Mouse (Mus musculus) yolk sac, embryonic 10.5 days (tissue): ENCODE measurements around the gene Tarbp1.
A peak's percentile ranks its signal among the peaks of the same experiment; 100 is the strongest.
"Not testable (repeated sequence)": the region's sequence is repeated elsewhere in the genome, so short reads cannot be mapped to it uniquely, and the experiment has no call there.

Experiments used
- DNase-seq: peaks from one replicate; pipeline ENCODE4 v3.0.0-alpha.2; 2017; ENCODE audit warnings: low spot score

Gene Tarbp1

DNA sequence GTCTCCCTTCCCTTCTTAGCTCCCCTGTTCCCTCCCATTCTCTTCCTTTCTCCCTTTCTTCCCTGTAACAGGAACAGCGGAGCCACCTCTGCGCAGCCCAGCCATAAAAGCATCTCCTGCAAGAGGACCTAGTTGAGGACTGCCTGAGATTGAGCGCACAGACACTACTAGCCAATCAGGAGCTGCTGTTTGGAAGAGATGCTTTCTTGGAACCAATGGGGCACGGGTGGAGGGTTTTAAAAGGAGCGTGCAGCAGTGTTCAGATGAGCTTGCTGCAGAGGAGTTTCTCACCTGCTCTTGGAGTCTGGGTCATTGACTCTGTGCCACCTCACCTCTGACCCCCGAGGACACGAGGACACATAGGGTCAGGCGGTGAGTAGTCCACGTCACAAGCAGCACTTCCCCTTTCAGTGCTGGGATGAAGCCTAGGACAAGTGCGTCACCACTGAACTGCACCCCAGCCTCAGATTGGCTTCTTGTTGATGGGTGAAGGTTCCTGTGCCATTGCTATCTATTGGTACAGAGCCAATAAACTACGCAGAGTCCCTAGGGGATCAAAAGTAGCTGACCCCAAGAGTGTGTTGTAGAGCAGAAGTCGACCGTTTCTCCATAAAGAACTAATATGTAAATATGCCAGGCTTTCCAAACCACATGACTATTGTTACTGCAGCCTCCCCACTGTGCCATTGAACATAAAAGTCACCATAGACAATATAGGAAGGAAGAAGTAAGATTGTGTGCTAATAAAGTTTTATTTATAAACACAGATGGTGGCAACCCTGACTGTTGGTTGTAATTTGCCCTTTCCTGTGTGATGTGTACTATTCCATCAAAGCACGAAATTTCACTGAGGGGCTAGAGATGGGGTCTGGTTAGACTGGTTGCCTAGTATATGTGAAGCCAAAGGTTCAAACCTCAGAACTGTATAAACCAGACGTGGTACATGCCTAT, 19.6 kb upstream of the Tarbp1 start:
- DNase-seq = no peak

DNA sequence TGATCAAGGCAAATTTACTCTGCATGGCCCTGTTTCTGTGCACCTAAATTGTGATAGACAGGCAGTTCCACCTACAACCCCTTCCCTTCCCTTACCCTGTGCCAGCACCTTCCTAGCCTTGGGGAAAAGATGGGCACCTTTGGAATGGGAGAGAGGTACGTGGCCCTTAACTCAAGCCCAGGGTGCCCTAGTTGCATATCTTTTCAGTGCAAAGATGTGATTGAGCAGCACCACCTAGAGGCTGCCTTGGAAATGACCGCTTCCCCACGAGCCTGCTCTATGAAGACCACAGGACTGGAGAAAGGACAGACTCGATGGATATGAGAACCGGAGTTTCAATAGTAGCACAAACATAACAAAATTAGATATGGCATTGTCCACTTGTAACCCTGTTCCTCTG, 8.1 kb upstream of the Tarbp1 start:
- DNase-seq = peak; percentile 47

DNA sequence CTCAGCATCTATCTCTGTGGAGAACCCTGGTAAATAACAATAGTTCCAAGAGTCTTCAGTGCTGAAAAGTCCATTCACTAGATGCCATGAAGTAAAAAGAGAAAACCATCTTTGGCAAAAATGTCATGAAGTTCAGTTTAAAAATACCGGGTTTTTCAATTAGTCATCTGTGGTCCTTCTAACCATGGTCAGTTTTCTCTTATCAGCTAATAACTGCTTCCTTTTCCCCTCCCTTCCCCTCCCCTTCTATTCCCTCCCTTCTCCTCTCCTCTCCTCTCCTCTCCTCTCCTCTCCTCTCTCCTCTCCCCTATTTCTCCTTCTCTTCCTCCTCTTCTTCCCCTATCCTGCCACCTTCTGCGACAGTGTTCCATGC, 7.5 kb upstream of the Tarbp1 start:
- no peak for DNase-seq

DNA sequence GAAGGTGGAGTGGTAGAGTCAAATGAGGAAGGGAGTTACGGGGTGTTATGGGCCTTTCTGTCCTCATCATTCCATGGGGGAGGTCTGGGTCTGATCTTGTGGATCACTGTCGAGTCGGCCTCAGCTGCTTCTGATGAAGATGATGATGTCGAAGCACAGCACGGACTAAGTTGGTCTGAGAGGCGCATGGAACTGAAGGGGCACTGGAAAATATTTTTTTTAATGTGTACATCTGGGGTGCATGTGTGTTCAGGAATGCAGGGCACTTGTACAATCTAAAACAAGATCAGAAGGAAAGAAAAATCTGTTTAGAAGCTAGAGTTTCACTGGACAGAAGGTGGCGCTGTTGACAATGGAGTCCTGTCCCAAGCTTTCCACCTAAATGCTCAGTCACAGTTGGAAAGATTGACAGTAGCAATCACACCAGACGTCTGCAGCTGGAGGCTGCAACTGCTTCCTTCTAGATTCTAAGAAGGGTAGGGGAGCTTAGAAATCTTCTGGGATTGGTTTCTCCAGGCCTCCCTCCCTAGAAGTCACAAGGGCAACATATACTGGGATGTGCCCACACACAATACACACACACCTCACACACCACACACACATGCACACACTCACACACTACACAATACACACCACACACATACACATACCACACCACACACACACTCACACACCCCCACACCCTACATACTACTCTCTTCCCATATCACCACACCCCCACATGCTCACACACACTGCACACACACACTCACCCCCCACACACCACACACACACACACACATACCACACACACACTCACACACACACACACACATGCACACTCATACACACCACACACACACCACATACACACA, 6.9 kb upstream of the Tarbp1 start:
- DNase-seq = no peak

- no peak for DNase-seq
These were observed 5.5 kb upstream of the Tarbp1 start for GRCm38 (mm10) chr8:126480366-126480765.

DNA sequence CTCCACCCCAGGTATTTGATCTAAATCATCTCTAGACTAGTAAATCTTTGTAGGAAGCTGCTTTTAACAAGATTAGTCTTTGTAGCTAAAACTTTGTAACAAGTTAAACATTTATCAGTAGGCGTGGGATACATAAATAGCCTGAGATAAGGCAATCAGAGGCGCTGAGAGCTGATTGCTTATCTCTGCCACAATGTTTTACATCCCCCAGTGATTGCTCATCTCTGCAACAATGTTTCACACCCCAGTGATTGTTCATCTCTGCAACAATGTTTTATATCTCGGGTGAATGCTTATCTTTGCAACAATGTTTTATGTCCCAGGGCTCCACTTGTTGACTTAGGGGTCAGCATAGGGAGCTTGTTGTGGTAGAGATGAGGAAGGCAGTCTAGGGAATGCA, 3.8 kb upstream of the Tarbp1 start:
- DNase-seq = peak; percentile 27

DNA sequence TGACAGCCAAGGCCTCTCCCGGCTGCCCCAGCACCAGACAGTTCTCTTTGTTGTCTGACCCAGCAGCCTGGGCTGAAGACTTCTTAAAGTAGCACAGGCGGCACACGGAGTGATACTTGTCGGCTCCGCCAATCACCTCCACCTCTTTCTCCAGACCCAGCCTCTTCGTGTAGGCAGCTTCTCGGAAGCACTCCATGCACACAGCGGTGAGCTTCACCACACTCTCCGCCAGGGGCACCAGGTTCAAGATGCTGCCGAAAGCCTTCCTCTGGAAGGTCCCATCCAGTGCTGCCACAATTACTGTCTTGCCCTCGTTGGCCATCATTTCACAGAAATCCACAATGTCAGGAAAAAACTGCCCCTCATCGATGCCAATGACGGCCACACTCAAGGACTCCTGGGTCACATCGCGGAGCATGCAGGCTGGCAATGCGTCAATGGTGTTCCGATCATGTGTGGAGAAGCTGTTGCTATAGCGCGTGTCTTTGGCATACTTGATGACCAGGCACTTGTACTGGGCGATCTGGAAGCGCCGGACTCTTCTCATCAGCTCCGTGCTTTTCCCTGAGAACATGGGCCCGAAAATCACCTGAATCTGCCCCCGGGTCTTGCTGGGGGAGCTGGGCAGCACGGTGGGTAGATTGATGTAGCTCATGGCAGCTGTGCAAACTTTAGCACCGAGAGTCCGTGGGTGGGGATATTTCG, 1.4 kb upstream of the Tarbp1 start:
- DNase-seq = not testable (repeated sequence)

DNA sequence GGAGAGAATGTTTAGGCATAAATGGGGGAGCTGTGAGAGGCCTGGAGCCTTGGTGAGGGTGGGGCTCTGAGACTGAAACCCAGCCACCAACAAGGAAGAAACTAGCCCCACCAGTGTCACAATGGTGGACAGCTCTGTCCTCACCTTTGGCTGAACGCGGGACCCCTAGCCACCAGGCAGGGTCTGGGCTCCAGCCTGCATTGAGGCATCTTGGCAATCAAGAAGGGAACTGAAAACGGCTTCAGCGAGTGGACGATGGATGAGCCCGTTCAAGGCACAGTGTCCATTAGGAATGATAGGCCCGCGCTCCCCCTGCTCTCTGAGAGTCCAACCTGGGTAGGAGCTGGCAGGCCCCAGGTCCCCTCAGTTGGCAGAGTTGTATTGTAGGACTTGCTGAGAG, 873 bp upstream of the Tarbp1 start:
- not testable (repeated sequence) for DNase-seq

- DNase-seq = no peak
These were observed 1.0 kb downstream of the Tarbp1 start for GRCm38 (mm10) chr8:126473802-126474298.

DNA sequence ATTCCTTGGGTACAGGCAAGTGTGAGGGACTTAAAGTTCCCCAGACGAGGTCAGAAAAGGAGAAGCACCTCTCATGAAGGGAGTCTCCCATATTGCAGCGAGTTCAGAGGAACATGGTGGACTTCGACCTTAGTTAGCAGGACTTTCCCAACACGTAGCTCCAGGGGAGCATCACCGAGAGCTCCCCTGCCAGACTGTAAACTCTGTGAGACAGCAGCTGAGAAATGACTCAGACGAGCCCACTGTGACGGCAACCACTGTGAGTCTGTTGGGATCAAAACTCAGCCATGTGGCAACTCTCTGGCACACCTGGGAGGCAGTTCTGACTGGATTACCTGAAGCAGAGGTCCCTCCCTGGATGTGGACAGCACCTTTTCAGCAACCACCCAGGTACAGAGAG, 10.8 kb downstream of the Tarbp1 start:
- DNase-seq = no peak

GRCm38 (mm10) chr8:126461735-126462134, 13.1 kb downstream of the Tarbp1 start:
- no peak for DNase-seq

DNA sequence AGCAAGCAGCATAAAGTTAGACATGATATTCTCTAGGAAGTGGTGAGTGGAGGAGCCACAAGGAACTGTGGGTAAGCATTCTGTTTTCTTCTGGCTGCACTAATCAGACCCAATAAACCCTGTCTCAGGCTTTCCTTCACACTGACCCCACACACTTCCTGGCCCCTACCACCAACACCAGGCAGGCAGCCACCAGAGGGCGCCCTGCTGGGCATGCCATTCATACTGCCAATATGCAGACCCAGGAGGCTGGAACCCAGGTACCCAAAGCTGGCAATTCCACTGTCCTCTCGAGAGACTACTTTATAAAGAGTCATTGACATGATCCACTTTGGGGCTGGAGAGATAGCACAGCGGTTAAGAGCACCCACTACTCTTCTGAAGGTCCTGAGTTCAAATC, 14.6 kb downstream of the Tarbp1 start:
- no peak for DNase-seq

DNA sequence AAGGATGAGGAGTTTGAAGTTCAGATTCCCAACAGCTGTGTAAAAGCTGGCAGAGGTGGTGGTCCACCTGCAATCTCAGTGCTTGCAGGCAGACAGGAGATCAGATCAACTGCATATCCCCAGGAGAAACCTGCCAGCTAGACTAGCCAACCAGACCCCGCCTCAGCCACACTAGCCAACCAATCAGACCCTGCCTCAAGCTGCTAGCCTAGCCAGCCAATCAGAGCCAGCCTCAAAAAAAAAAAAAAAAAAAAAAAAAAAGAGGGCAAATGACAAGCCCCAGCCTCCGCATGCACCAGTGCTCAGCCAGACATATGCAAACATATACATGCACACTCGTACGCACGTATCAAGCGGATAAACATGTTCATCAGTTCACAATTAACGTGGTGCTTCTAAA, 19.5 kb downstream of the Tarbp1 start:
- no peak for DNase-seq

DNA sequence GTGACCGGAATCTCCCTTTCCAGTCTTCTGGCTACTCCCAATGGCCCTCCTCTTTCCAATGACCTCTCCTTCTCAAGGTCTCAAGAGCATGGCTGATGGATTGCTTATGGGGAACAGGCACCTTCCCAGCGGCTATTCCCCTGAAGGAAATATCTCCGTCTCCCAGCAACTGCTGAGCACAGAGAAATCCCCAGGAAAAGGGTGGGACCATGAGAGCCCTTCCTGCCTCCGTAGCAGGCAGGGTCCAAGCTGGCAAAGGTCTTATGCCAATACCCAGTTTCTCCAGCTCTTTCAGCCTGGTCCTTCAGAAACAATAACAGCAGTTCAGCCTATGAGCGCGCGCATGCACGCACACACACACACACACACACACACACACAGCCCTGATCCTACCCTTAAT, 23.7 kb downstream of the Tarbp1 start:
- DNase-seq = no peak

GRCm38 (mm10) chr8:126438937-126439336, 35.9 kb downstream of the Tarbp1 start:
- no peak for DNase-seq

DNA sequence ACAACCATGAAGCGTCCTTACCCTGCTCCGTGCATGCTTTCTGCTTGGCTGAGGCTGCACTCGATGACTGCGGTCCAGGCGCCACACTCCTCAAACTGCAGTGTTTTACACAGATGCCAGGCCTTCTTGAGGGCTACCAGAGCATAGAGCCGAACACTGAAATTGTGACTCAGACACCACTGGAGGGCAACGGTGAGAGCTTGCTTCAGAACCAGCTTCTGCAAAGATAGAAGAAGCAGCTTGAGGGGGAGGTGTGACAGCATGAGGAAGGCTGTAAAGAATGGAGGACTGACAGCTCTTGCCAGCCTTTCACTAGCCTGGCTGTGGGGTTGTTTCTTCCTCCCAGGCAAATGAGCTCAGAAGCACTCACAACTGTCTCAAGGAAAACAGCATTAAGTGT, 41.0 kb downstream of the Tarbp1 start:
- no peak for DNase-seq

DNA sequence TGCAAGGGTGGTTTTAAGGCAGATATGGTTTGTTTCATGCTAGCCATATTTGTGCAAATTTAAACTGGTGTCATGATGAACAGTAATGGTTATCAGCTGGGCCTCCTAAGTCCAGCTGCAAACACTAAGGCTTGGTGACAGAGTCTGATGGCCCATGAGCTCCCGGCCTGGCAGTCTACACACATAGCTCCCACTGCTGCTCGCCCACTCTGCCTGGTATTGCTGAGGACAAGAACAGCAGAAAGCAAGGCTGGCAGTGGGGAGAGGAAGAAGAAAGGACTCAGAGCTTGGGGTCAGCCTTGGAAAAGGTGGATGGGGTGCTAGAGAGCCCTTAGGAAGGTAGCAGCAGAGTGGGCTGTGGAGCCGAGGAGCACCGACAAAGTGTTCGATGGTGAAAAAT, 45.2 kb downstream of the Tarbp1 start:
- no peak for DNase-seq

GRCm38 (mm10) chr8:126424946-126425345, 49.9 kb downstream of the Tarbp1 start:
- no peak for DNase-seq

GRCm38 (mm10) chr8:126424163-126424562, 50.7 kb downstream of the Tarbp1 start:
- peak; percentile 22 for DNase-seq

DNA sequence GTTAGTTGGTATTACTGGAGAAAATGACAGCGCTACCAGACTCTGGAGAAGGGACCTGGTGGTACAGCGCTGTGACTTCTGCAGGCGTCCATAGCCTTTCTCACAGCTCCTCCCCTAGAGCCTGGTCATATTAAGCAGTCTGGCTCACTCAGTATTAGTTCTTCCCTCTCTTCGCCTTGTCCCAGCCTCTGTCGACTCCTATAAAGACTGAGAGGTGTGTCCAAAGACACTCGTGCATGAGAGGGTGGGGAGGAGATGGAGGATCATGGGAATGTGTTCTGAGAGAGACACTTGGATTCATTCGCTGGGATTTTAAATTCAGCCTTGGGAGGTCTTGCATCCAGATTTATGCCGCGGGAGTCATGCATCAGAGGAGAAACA, 52.0 kb downstream of the Tarbp1 start:
- no peak for DNase-seq

DNA sequence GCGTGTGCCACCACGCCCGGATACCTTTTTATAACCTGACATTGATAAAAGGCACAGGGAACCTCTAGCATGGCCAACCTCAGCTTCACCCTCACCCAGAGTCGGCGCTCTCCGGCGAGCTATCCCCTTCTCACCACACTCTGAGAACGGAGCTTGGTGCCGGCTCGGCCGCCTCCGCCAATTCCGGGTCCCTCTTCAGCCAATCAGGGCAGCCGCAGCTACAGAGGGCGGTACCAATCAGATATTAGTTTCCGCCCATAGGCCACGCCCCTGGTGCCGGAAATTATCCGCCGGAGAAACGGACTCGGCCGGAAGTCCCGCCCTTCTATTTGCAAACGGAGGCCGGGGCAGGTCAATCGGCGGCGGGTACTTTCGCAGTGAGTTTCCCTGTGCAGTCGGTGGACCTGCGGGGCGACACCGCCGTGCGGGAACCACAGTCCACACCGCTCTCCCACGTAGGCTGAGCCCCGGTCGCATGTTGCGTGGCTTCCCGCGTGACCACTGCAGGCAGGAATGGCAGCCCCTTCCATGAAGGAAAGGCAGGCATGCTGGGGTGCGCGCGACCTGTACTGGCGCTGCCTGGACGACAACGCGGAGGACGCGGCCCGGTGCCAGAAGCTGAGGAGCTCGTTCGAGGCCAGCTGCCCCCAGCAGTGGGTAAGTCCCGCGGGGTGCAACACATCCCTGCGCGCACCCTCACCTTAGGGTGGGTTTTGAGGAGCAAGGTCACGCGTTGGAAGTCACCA, 52.5 kb downstream of the Tarbp1 start, which contains the start of gene Coa6:
Gene Coa6, plus strand, starts transcription at position 342 of the 746 bp plus-strand sequence.
- DNase-seq = peak; percentile 95
